Mouse (Mus musculus) heart, adult 2 months (tissue): ENCODE results near the gene Gm45062. TPM values are rescaled to one million over a fixed set of nuclear protein-coding genes. Genes with fewer than 3 reads are reported as not detected.
"Not testable (repeated sequence)": the region's sequence is repeated elsewhere in the genome, so short reads cannot be mapped to it uniquely, and the experiment has no call there.

Source experiments
- DNase-seq, 2 experiments: peaks; one replicate each; pipeline ENCODE4 v3.0.0; 2021
- H3K27ac ChIP-seq: fragments of 200-600 bp; 2 replicates; pipeline ENCODE4 v1.8.1; 2022
- H3K27me3 ChIP-seq: fragments of 200-500 bp; 2 replicates; pipeline ENCODE4 v1.6.1; 2012; ENCODE audit warnings: mild to moderate bottlenecking, low read length, inconsistent platforms, mixed read lengths; ENCODE audit not compliant: control insufficient read depth, insufficient read depth
- H3K36me3 ChIP-seq: fragments of 200-500 bp; 2 replicates; pipeline ENCODE4 v1.6.1; 2012; ENCODE audit warnings: low read length, inconsistent platforms; ENCODE audit not compliant: control insufficient read depth, insufficient read depth
- H3K4me1 ChIP-seq: fragments of 200-500 bp; 2 replicates; pipeline ENCODE4 v1.6.1; 2011; ENCODE audit warnings: low read length; ENCODE audit not compliant: control insufficient read depth, insufficient read depth
- H3K4me3 ChIP-seq: fragments of 200-600 bp; 2 replicates; pipeline ENCODE4 v1.8.1; 2022
- H3K79me2 ChIP-seq: fragments of 200-500 bp; replicated peaks from 2 replicates; pipeline ENCODE4 v1.6.1; 2012; ENCODE audit warnings: mild to moderate bottlenecking, inconsistent platforms, low read length, moderate library complexity, mixed read lengths; ENCODE audit not compliant: control insufficient read depth, insufficient read depth
- H3K9ac ChIP-seq: fragments of 200-500 bp; 2 replicates; pipeline ENCODE4 v1.6.1; 2012; ENCODE audit warnings: low read depth, mild to moderate bottlenecking, control low read depth, inconsistent platforms, low read length, mixed read lengths
- CTCF ChIP-seq: fragments of 200-600 bp; IDR thresholded peaks from 2 replicates; pipeline ENCODE4 v1.8.1; 2022; ENCODE audit warnings: antibody characterized with exemption, mild to moderate bottlenecking, moderate library complexity
- EP300 ChIP-seq: fragments of 200-500 bp; IDR thresholded peaks from 2 replicates; pipeline ENCODE4 v1.6.1; 2011; ENCODE audit warnings: low read depth, low read length, control low read depth; ENCODE audit not compliant: insufficient read depth
- POLR2A ChIP-seq: fragments of 200-500 bp; IDR thresholded peaks from 2 replicates; pipeline ENCODE4 v1.6.1; 2011; ENCODE audit warnings: mild to moderate bottlenecking, low read depth, low read length, control low read depth; ENCODE audit not compliant: insufficient read depth
- WGBS: fragments of 180-500 bp; shearing (Covaris S2); methylation state at CpG from one replicate; pipeline ENCODE4 v1.1.7; 2018; 5-methylcytosine and 5-hydroxymethylcytosine counted together
- intact Hi-C: fragments of 180-260 bp; cut with DNase I; formaldehyde crosslinking; loops from one replicate; pipeline ENCODE4 v1.15.1; 2025
- polyA plus RNA-seq: library from polyadenylated mRNA; depleted of rRNA; stranded (reverse); fragments of >200 nt; gene quantifications from 2 replicates; pipeline ENCODE4 v1.2.3, GENCODE M21; 2012
- total RNA-seq, 2 experiments: library from RNA; stranded (reverse); gene quantifications; 2 replicates each; pipeline ENCODE4 v1.2.3; 2021

The Gm45062 gene
- total and polyA plus RNA-seq, 3 experiments, result 0.57 to 1.9 TPM; not detected in 1

GRCm38 (mm10) chr6:8536944-8537343, 277.7 kb downstream of the Gm45062 start:
- H3K4me3 ChIP-seq, result no peak overlapping the region
- no peak for TF ChIP-seq POLR2A
- TF ChIP-seq CTCF, result no peak
- TF ChIP-seq EP300, result no peak
- no peaks in the 10 kb centered on the region for H3K36me3 ChIP-seq
- H3K4me1 ChIP-seq, result no peaks in the 10 kb centered on the region
- WGBS, result 86% methylated on average over 2 of the region's 2 CpGs
- no peak overlapping the region for H3K9ac ChIP-seq
- H3K27ac ChIP-seq, result no peak overlapping the region
- intact Hi-C loops, result no loop called here
- no peaks in the 10 kb centered on the region for H3K27me3 ChIP-seq
- H3K79me2 ChIP-seq, result no peaks in the 10 kb centered on the region
- no peak for DNase-seq

GRCm38 (mm10) chr6:8541531-8541930, 282.3 kb downstream of the Gm45062 start:
- H3K27me3 ChIP-seq, H3K36me3 ChIP-seq, DNase-seq, H3K27ac ChIP-seq, H3K4me1 ChIP-seq, H3K79me2 ChIP-seq, H3K4me3 ChIP-seq, intact Hi-C loops, H3K9ac ChIP-seq: not testable (repeated sequence)
- 76% methylated on average over 4 of the region's 4 CpGs for WGBS

GRCm38 (mm10) chr6:8544822-8545221, 285.6 kb downstream of the Gm45062 start:
- 94% methylated on average over 5 of the region's 5 CpGs for WGBS
- intact Hi-C loops, result no loop called here
- Histone ChIP-seq H3K4me1 (no peaks in the 10 kb centered on the region), H3K27me3 (no peaks in the 10 kb centered on the region), H3K9ac (no peak overlapping the region), H3K4me3 (no peak overlapping the region), H3K27ac (no peak overlapping the region), H3K36me3 (no peaks in the 10 kb centered on the region), H3K79me2 (no peaks in the 10 kb centered on the region)
- TF ChIP-seq EP300 (no peak), CTCF (no peak), POLR2A (no peak)
- no peak for DNase-seq

- TF ChIP-seq POLR2A (no peak), CTCF (no peak), EP300 (no peak)
- intact Hi-C loops, result no loop called here
- Histone ChIP-seq H3K27ac (no peak overlapping the region), H3K27me3 (no peaks in the 10 kb centered on the region), H3K79me2 (no peaks in the 10 kb centered on the region), H3K9ac (no peak overlapping the region), H3K36me3 (no peaks in the 10 kb centered on the region), H3K4me3 (no peak overlapping the region), H3K4me1 (no peaks in the 10 kb centered on the region)
- WGBS, result 88% methylated on average over 7 of the region's 7 CpGs
- DNase-seq, result no peak
These were observed 286.5 kb downstream of the Gm45062 start for GRCm38 (mm10) chr6:8545780-8546179.

GRCm38 (mm10) chr6:8551155-8551554, 291.9 kb downstream of the Gm45062 start:
- no peak overlapping the region for H3K4me3 ChIP-seq
- intact Hi-C loops, result no loop called here
- no peak for TF ChIP-seq EP300
- no peak for TF ChIP-seq CTCF
- no peak for TF ChIP-seq POLR2A
- no peak overlapping the region for H3K9ac ChIP-seq
- no peaks in the 10 kb centered on the region for H3K4me1 ChIP-seq
- no peaks in the 10 kb centered on the region for H3K79me2 ChIP-seq
- DNase-seq, result no peak
- no peak overlapping the region for H3K27ac ChIP-seq
- no peaks in the 10 kb centered on the region for H3K27me3 ChIP-seq
- 88% methylated on average over 2 of the region's 2 CpGs for WGBS
- no peaks in the 10 kb centered on the region for H3K36me3 ChIP-seq

GRCm38 (mm10) chr6:8556849-8557571, 297.8 kb downstream of the Gm45062 start:
- no peak for TF ChIP-seq CTCF
- no peak for TF ChIP-seq POLR2A
- no peak for TF ChIP-seq EP300
- H3K27ac ChIP-seq, result no peak overlapping the region
- intact Hi-C loops, result no loop called here
- DNase-seq, result no peak
- no peaks in the 10 kb centered on the region; the same call in 1 of the 2 replicates for H3K36me3 ChIP-seq
- H3K4me1 ChIP-seq, result no peaks in the 10 kb centered on the region
- no peak overlapping the region for H3K4me3 ChIP-seq
- H3K27me3 ChIP-seq, result no peaks in the 10 kb centered on the region
- WGBS, result 97% methylated on average over 5 of the region's 5 CpGs
- H3K9ac ChIP-seq, result no peak overlapping the region
- no peaks in the 10 kb centered on the region for H3K79me2 ChIP-seq
